Mouse (Mus musculus): ENCODE measurements around the gene Smim4.

GRCm38 (mm10) chr14:31088515-31088914, 40.2 kb downstream of the Smim4 start:
- no peak for TF ChIP-seq ZC3H11A (IDR thresholded peaks at IDR 0.05; ENCODE audit: borderline replicate concordance, low read depth, low read length)
- TF ChIP-seq HCFC1 (IDR thresholded peaks at IDR 0.05; ENCODE audit: borderline replicate concordance, insufficient read depth, low read length) = no peak
- TF ChIP-seq ZNF384 (IDR thresholded peaks at IDR 0.05; ENCODE audit: low read depth, low read length) = no peak
- no peak for TF ChIP-seq MAFK (IDR thresholded peaks at IDR 0.05; ENCODE audit: insufficient read depth, low read depth, low read length)

All from ES-E14 (cell line).